ENCODE assay signal across 9 mouse cellular contexts in the genomic region with DNA sequence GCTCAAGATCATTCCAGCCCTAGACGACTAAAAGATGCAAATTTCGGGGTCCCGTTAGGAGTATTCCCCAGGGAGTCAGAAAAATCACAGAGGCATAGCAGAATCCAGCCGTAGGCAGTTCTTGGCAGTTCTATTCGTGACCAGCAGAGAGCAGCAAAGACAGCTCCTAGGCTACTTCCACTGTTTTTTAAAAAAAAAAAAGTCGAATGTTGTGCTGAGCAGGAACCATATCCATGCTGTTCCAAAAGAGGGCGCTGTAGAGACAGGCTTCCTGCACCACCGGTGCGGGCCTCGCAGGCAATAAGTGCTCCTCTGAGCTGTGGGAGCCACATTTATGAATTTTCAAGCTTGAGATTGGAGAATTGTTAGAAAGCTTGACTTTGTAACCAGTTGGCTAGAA. TPM values are rescaled to one million over a fixed set of nuclear protein-coding genes. Genes with fewer than 3 reads are reported as not detected.
DNase-seq lines count a peak whose midpoint lies in the region; ATAC-seq and TF ChIP-seq lines count a peak whose summit lies in the region.
"Had no signal": no experiment of that assay in that cellular context is flagged by ENCODE, and none has a peak within 500 bp of the region (broad histone marks: within the 10 kb centered on the region; RNA-seq: fewer than 3 reads in every experiment).

No protein-coding gene starts in this region.

- H3K9ac ChIP-seq in CH12.LX (ENCODE audit: insufficient read depth, low read depth), result no peak overlapping the region
- H3K9ac ChIP-seq: liver, embryonic 15.5 days had no signal

- no peak overlapping the region for H3K4me3 ChIP-seq in CH12.LX (replicated peaks in 1 of 3; ENCODE audit: low read depth in 2 of 3, low read length in 2 of 3, poor library complexity in 1 of 3)
- H3K4me3 ChIP-seq: liver, embryonic 15.5 days had no signal

- H3K27ac ChIP-seq in CH12.LX (ENCODE audit: insufficient read depth, low read depth), result no peak overlapping the region
- H3K27ac ChIP-seq: liver, embryonic 15.5 days had no signal

- H3K79me2 ChIP-seq in CH12.LX (replicated peaks; ENCODE audit: control insufficient read depth, extremely low read depth, insufficient read depth, poor library complexity, severe bottlenecking), result no peaks in the 10 kb centered on the region

- TF ChIP-seq RAD21 in CH12.LX (IDR thresholded peaks at IDR 0.05; ENCODE audit: low read depth, low read length), result peak; percentile 91

- peaks cover 4% of the 10 kb centered on the region for H3K27me3 ChIP-seq in CH12.LX (replicated peaks)

- peaks cover 4% of the 10 kb centered on the region for H3K9me3 ChIP-seq in CH12.LX (replicated peaks; ENCODE audit: low read length)
- H3K9me3 ChIP-seq: liver, embryonic 15.5 days had no signal

- TF ChIP-seq POLR2A in CH12.LX (IDR thresholded peaks at IDR 0.05; ENCODE audit: low read depth, low read length), result no peak

- H3K4me1 ChIP-seq in CH12.LX (ENCODE audit: control insufficient read depth in 1 of 2, insufficient read depth in 2 of 2), result peaks cover 0 to 24% of the 10 kb centered on the region in 2 experiments; a peak in 2 of 4 replicates
- H3K4me1 ChIP-seq: liver, embryonic 15.5 days had no signal

- dilution Hi-C loops in CH12.LX (cut with MboI; ENCODE audit: extremely low pct_ligation_motif_present, extremely low pct_unique_long_range_greater_than_20kb, low sequenced_read_pairs), result no loop called here

- no peak for ATAC-seq in activated CD4-positive, CD25-positive, alpha-beta regulatory T cell, adult 4 months

- 0 out of 2 replicates have a peak, but pooled peaks have one; percentile 21 for TF ChIP-seq EP300 in CH12.LX (IDR thresholded peaks at IDR 0.05; ENCODE audit: low read length)

- peak; percentile 96 to 99 for TF ChIP-seq CTCF in CH12.LX (conservative IDR thresholded peaks at IDR 0.05 in 1 of 2, IDR thresholded peaks at IDR 0.05 in 1 of 2; ENCODE audit: low read depth in 2 of 2, low read length in 2 of 2)

- no peaks in the 10 kb centered on the region for H3K36me3 ChIP-seq in CH12.LX (replicated peaks in 1 of 2; ENCODE audit: control insufficient read depth in 1 of 2, insufficient read depth in 1 of 2, low read length in 1 of 2)
- H3K36me3 ChIP-seq: liver, embryonic 15.5 days had no signal

- in situ Hi-C loops in CH12.LX (cut with MboI; ENCODE audit: low pct_ligation_motif_present, low pct_unique_long_range_greater_than_20kb, low sequenced_read_pairs), result loop anchor here (5.0 to 10.0 kb wide), 2 partner anchors 42 to 230 kb away; no protein-coding TSS in a partner anchor

- no peak overlapping the region for H3K4me2 ChIP-seq in CH12.LX (ENCODE audit: insufficient read depth, low read depth, poor library complexity, severe bottlenecking)
- H3K4me2 ChIP-seq: liver, embryonic 15.5 days had no signal

- DNase-seq in CH12.LX (ENCODE audit: extremely low read depth), result peak; percentile 96
- peak; percentile 84 for DNase-seq in WW6 (ENCODE audit: low read depth, low spot score)
- peak; percentile 43 to 84 for DNase-seq in cerebellum, postnatal 4 days (ENCODE audit: low spot score in 2 of 2)
- DNase-seq in heart, adult 8-10 months (ENCODE audit: low spot score), result peak; percentile 73
- DNase-seq in layer of hippocampus, adult 8-10 months (ENCODE audit: low spot score in 2 of 2), result peak; percentile 60 to 87
- peak; percentile 72 to 87 for DNase-seq in lung, postnatal 4 days
- DNase-seq in right cerebral cortex, postnatal 4 days, result peak; percentile 75

TF ChIP-seq in CH12.LX, 34 proteins besides CTCF, POLR2A, EP300 and RAD21:
- TF ChIP-seq KAT2A (IDR thresholded peaks at IDR 0.05; ENCODE audit: insufficient replicate concordance, low read length) (no peak), ZC3H11A (IDR thresholded peaks at IDR 0.05; ENCODE audit: low read depth, low read length) (0 out of 2 replicates have a peak, but pooled peaks have one; percentile 7), E2F4 (IDR thresholded peaks at IDR 0.05; ENCODE audit: insufficient replicate concordance, low read depth, low read length) (no peak), ZMIZ1 (IDR thresholded peaks at IDR 0.05; ENCODE audit: low read depth, low read length) (no peak), BHLHE40 (IDR thresholded peaks at IDR 0.05; ENCODE audit: low read depth, low read length) (no peak), USF2 (conservative IDR thresholded peaks at IDR 0.05; ENCODE audit: low read depth, low read length) (no peak), PAX5 (IDR thresholded peaks at IDR 0.05; ENCODE audit: low read length) (no peak), JUND (conservative IDR thresholded peaks at IDR 0.05; ENCODE audit: low read depth, low read length) (peak; percentile 56; the same call in 1 of the 2 replicates), ZNF384 (IDR thresholded peaks at IDR 0.05; ENCODE audit: low read depth, low read length) (peak; percentile 100), IRF4 (IDR thresholded peaks at IDR 0.05; ENCODE audit: low read depth, low read length) (peak; percentile 43; the same call in 1 of the 2 replicates), CHD1 (IDR thresholded peaks at IDR 0.05; ENCODE audit: low read depth, low read length) (no peak), CHD2 (IDR thresholded peaks at IDR 0.05; ENCODE audit: low read length) (no peak), NELFE (IDR thresholded peaks at IDR 0.05; ENCODE audit: low read depth, low read length) (peak; percentile 65; the same call in 1 of the 2 replicates), TCF12 (IDR thresholded peaks at IDR 0.05; ENCODE audit: low read depth, low read length) (no peak), UBTF (IDR thresholded peaks at IDR 0.05; ENCODE audit: low read depth, low read length) (peak; percentile 65; the same call in 1 of the 2 replicates), SMC3 (IDR thresholded peaks at IDR 0.05; ENCODE audit: low read depth, low read length) (peak; percentile 80), MXI1 (IDR thresholded peaks at IDR 0.05; ENCODE audit: low read depth, low read length) (no peak), NRF1 (IDR thresholded peaks at IDR 0.05; ENCODE audit: low read depth, low read length) (no peak), SIN3A (IDR thresholded peaks at IDR 0.05; ENCODE audit: low read length) (no peak), TBP (conservative IDR thresholded peaks at IDR 0.05; ENCODE audit: low read depth, low read length) (no peak), GABPA (IDR thresholded peaks at IDR 0.05; ENCODE audit: insufficient replicate concordance, low read depth, low read length) (no peak), USF1 (IDR thresholded peaks at IDR 0.05; ENCODE audit: low read depth, low read length) (no peak), MEF2A (IDR thresholded peaks at IDR 0.05; ENCODE audit: borderline replicate concordance, low read depth, low read length) (peak; percentile 35; the same call in 1 of the 2 replicates), ELF1 (IDR thresholded peaks at IDR 0.05; ENCODE audit: low read depth, low read length) (peak; percentile 69), MAX (IDR thresholded peaks at IDR 0.05; ENCODE audit: low read length) (no peak), ZKSCAN1 (IDR thresholded peaks at IDR 0.05; ENCODE audit: borderline replicate concordance, low read depth, low read length) (no peak), ETS1 (conservative IDR thresholded peaks at IDR 0.05; ENCODE audit: low read depth, low read length) (no peak), MYC (IDR thresholded peaks at IDR 0.05; ENCODE audit: low read depth, low read length) (peak; percentile 71), MAFK (IDR thresholded peaks at IDR 0.05; ENCODE audit: insufficient replicate concordance, low read length) (no peak), RCOR1 (conservative IDR thresholded peaks at IDR 0.05; ENCODE audit: low read depth, low read length) (no peak), MAZ (IDR thresholded peaks at IDR 0.05; ENCODE audit: low read depth, low read length) (peak; percentile 21; the same call in 1 of the 2 replicates), HCFC1 (IDR thresholded peaks at IDR 0.05; ENCODE audit: low read depth, low read length) (no peak; the same call in 1 of the 2 replicates), JUN (IDR thresholded peaks at IDR 0.05; ENCODE audit: insufficient read depth, low read depth, low read length) (no peak), POLR2AphosphoS2 (IDR thresholded peaks at IDR 0.05; ENCODE audit: low read depth, low read length) (no peak)

RNA-seq across cellular contexts. Expression of gene Zkscan17, which starts 1.3 kb away (rescaled TPM):
- total RNA-seq in CH12.LX (2012; rRNA removed), result 30.6 and 49.9 TPM in 2 replicates
- 8.9 and 9.8 TPM in 2 replicates for total RNA-seq in CH12.LX (2014; rRNA removed)
- 31.5 and 36.8 TPM in 2 replicates for polyA plus RNA-seq in CH12.LX (2012; ENCODE audit: insufficient read length, low read depth)
- 10 to 100 TPM; 11.1 to 14.3 (median 13.3) TPM for total RNA-seq in heart, adult 8-10 months (2022)
- total RNA-seq in layer of hippocampus, adult 8-10 months (2022), result 1 to 10 TPM; 6.4 to 10.0 (median 8.3) TPM
- 10 to 100 TPM in 1 of 2 experiments, 1 to 10 TPM in 1; 7.9 to 11.4 TPM for polyA plus RNA-seq in activated CD4-positive, CD25-positive, alpha-beta regulatory T cell, adult 4 months (2017; shearing (Covaris generic))

RNA-seq across cellular contexts. Expression of gene Nlrp3, which starts 16.1 kb away (rescaled TPM):
- total RNA-seq in CH12.LX (2012; rRNA removed), result 0.04 TPM in 1 of 2 replicates, not detected in the other
- total RNA-seq in CH12.LX (2014; rRNA removed), result not detected in 2 replicates
- polyA plus RNA-seq in CH12.LX (2012; ENCODE audit: insufficient read length, low read depth), result not detected in 2 replicates
- under 1 TPM; 0.25 to 0.92 (median 0.43) TPM for total RNA-seq in heart, adult 8-10 months (2022)
- total RNA-seq in layer of hippocampus, adult 8-10 months (2022), result 1 to 10 TPM in 3 of 4 experiments, under 1 TPM in 1; 0.98 to 5.6 (median 2.3) TPM
- polyA plus RNA-seq in activated CD4-positive, CD25-positive, alpha-beta regulatory T cell, adult 4 months (2017; shearing (Covaris generic)), result not detected

RNA-seq across cellular contexts. Expression of gene Olfr222, which starts 50.8 kb away (rescaled TPM):
- total RNA-seq in CH12.LX (2012; rRNA removed) (not detected in 2 replicates), CH12.LX (2014; rRNA removed) (not detected in 2 replicates)
- not detected in 2 replicates for polyA plus RNA-seq in CH12.LX (2012; ENCODE audit: insufficient read length, low read depth)
- not detected for total RNA-seq in heart, adult 8-10 months (2022)
- not detected for total RNA-seq in layer of hippocampus, adult 8-10 months (2022)
- polyA plus RNA-seq in activated CD4-positive, CD25-positive, alpha-beta regulatory T cell, adult 4 months (2017; shearing (Covaris generic)), result not detected
- polyA plus RNA-seq: liver, embryonic 15.5 days had no signal

RNA-seq across cellular contexts. Expression of gene Zfp867, which starts 53.0 kb away (rescaled TPM):
- 4.1 and 4.9 TPM in 2 replicates for total RNA-seq in CH12.LX (2012; rRNA removed)
- 7.1 and 7.2 TPM in 2 replicates for total RNA-seq in CH12.LX (2014; rRNA removed)
- polyA plus RNA-seq in CH12.LX (2012; ENCODE audit: insufficient read length, low read depth), result 4.6 and 5.6 TPM in 2 replicates
- 1 to 10 TPM; 3.4 to 5.3 (median 4.2) TPM for total RNA-seq in heart, adult 8-10 months (2022)
- 1 to 10 TPM; 3.6 to 4.0 (median 3.7) TPM for total RNA-seq in layer of hippocampus, adult 8-10 months (2022)
- polyA plus RNA-seq in activated CD4-positive, CD25-positive, alpha-beta regulatory T cell, adult 4 months (2017; shearing (Covaris generic)), result 1 to 10 TPM; 4.8 to 6.9 TPM
